Mouse (Mus musculus) left cerebral cortex, adult 18-20 months (tissue): ENCODE measurements around the gene Pax5. TPM values are rescaled to one million over a fixed set of nuclear protein-coding genes. Genes with fewer than 3 reads are reported as not detected.

Source experiments
- DNase-seq, 2 experiments: peaks; one replicate each; pipeline ENCODE4 v3.0.0; 2021 to 2022; ENCODE audit warnings: low spot score in 2 of 2, mixed read lengths in 1 of 2
- total RNA-seq, 2 experiments: library from RNA; stranded (reverse); gene quantifications; 2 replicates each; pipeline ENCODE4 v1.2.3; 2021

The Pax5 gene
- total RNA-seq, 2 experiments from 2014 or later = 0.84 TPM; not detected in 1

GRCm38 (mm10) chr4:44551470-44551869 is 158.8 kb downstream of the Pax5 start:
- DNase-seq = no peak

DNA sequence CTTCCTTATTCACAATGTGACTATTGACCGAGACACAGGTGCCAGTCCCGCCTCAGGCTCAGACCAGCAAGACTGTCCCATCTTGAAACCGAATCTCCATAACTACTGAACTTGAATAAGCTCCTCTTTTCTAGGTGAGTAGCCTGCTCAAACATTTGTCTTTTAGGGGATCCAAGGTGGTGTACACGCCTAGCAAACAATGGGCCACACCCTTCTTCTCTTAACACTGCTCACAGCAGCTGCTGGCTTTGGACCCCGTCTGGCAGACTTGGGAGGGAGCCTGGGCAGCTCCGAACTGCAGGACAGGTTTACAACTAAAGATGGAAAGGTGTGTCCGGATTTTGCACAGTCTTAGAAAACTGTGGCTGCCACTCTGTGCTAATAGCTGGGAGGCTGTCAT is 161.3 kb downstream of the Pax5 start:
- no peak for DNase-seq

- DNase-seq = no peak
These were observed 164.6 kb downstream of the Pax5 start for GRCm38 (mm10) chr4:44545669-44546068.

GRCm38 (mm10) chr4:44544495-44544894 is 165.8 kb downstream of the Pax5 start:
- DNase-seq = no peak

DNA sequence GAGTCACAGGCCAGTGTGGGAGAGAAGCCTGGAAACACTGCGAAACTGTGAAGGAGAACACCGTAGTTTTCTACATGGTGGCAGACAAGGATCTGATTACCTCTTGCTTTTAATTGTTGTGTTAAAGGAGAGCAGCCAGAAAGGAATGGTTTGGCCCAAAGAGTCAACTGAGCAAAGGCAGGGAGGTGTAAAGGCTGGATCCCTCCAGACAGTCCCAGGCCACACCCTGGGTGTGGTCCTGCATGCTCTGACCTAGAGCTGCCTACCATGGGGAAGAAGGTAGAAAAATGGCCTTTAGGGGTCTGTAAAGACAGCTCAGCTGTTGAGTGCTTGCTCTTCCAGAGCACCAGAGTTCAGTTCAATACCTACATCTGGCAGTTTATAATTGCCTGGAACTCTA is 166.4 kb downstream of the Pax5 start:
- no peak for DNase-seq

DNA sequence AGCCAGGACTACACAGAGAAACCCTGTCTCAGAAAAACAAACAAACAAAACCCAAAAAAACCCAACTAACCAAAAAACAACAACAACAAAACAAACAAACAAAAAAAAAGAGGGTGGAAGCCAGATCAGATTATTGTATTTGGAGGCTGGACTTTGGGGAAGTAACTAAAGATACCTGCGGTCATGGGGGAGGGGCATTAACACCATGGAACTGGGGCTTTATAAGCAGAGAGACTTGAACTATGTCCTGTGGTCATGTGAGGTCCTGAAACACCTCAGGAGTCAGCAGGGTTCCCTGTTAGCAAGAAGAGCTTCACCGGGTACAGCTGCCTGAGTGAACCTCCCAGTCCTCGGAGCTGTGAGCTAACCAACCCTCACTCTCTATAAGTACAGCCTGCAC is 168.2 kb downstream of the Pax5 start:
- DNase-seq = no peak

- no peak for DNase-seq
These were observed 171.8 kb downstream of the Pax5 start for GRCm38 (mm10) chr4:44538488-44538887.

DNA sequence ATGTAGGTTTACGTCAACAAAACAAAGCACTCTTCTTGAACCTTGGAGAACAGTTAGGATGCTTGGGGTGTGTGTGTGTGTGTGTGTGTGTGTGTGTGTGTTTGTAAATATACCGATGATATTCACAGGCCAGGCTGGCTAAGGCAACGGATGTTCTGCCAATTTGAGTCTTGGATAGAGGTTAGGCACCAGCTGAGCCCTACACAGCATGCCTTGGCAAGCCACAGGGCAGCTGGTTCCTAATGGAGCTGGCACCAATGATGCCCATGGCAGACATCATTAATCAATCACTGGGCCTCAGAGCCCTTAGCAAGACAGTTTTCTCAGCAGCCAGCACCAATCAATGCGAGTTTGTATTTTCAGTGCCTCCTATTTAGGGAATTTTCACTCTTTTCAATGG is 173.5 kb downstream of the Pax5 start:
- DNase-seq = no peak

DNA sequence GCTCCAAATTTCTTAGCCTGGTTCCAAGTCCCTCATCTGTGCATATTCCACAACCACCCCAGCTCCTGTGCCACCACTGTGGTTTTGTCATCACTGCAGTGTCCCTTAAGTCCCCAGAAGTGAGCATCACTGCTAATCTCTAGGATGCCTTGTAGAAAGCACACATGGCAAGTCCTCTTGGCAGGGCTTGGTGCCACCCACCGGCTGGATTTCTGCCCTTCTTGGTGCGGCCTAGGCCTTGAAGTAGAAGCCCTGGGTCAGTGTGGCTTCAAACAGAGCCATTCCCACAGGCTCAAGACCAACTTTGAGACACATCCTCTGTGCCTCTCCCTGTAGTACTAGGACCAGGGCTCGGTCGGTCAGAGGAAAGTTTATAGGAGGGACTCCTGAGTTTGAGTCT is 174.6 kb downstream of the Pax5 start:
- DNase-seq = no peak

DNA sequence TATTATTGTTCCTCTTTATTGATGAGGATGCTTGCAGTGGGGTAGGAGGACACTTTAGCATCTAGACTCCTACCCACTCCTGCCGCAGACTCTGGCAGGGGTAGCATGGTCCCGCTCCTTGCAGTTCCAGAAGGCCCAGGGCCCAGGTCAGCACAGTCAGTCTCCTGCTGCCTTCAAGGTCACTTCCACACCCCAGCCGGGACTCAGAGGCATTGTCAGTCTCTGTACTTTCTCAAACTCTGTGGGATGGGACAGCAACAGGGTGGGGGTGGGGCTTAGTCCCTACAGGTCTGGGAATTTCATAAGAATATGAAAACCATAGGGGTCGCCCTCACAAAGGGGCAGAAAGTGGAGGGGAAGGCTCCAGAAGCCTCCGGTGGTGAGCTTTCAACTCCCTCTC is 177.0 kb downstream of the Pax5 start:
- no peak for DNase-seq

DNA sequence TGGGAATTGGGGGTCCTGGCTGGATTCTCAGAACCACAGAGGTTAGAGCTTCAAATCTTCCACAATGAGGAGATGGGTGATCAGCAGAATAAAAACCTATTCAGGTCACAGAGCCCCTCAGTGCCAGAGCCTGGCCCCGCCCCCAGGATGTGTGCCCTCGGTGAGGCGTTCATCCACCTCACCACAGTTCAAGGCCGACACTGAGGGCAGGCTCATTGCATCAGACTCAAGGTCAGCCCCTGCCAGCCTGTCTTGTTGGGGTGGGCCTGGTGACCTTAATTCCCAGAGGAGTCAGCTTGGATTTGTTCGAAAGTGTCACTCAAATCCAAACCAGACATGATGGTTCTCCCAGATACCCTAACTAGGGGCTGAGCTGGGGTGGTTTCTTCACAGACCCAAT is 177.6 kb downstream of the Pax5 start:
- no peak for DNase-seq

GRCm38 (mm10) chr4:44525336-44525735 is 185.0 kb downstream of the Pax5 start:
- DNase-seq = no peak

- no peak for DNase-seq
These were observed 191.4 kb downstream of the Pax5 start for GRCm38 (mm10) chr4:44518923-44519322.

DNA sequence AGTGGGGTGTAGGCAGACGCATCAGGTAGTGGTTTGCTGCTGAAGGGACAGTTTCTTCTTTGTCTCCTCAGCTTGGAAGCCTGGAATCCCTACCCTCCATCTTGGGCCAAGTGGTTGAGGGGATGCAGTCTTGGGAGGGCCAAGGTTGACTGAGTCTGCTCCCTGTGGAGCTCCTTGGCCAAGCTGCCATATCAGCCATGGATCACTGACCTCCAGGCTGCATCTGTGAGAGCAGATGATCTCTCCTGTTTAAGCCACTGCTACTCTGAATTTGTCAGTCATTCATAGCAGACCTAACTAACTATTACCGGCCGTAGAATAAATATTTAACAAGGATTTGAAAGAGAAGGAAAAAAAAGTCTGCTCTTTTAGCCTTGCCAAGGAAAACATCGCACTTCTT is 196.3 kb downstream of the Pax5 start:
- DNase-seq = no peak

DNA sequence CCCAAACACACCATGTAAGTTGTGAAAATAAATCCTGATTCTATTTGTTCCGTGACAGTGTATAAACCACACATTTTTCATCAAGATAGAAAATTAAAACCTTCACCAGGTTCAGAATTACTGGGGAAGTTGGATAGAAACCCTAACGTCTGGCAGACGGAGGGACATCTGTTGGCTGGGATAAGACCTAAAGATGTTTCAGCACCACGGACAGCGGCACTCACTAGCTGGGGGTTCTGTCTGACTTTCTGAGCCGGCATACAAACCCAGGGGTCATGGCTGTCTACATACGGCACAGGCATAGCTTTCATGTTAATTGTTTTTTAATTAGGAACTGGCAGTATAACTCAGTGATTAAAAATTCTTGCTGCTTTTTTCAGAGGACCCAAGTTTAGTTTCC is 198.6 kb downstream of the Pax5 start:
- DNase-seq = no peak

DNA sequence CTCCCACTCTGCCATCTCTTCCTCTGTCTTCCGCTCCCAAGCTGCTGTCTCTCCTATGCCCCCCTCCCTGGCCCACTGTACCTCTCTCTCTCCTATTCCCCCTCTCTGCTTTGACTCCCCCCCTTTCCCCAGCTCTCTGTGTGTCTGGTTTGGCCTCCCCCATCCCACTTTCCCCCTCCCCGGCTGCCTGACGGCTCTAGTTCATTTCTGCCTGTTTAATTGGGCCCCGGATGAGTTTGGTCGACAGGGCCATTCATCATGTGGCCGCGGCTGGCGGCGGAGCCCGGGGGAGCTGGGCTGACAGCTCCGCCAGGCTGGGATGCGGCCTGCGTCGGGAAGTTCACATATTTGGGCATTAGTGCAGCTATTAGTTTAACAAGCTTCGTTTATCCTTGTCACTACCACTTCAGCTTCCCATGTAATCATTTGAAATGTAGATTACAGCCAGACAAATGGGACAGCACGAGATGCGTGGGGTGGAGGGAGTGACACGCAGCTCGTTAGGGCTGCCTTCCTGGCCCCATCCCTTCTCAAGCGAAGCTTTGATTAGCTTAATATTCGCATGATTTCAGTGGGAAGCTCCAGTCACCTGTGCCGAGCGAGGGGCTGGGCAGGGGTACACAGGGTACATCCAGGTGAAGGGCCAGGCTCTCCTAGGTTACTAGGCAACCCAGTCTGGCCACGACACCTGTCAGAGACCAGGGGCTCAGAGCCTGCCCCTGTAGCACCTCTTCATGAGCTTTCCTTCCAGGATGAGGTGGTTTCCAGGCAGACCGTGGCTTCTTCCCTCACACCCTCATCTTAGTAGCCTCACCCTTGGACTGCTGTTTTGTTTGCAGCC is 201.7 kb downstream of the Pax5 start:
- no peak for DNase-seq

DNA sequence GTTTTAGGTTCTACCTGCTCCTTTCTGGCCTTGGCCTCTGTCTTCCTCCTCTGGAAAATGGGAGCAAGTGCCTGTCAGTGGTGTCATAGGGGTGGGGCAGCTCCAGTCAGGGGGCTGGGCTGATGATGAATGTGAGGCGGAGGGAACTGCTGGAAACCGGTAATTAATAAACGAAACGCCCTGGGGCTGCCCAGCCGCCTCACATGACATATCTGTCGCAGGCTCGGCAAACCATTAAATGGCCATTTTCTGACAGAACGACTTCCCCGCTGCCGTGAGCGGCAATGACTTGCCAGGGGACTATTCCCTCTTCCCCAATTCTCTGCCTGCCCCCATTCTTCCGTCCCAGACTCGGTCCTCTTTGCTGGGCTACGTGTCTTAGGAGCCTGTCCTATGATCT is 202.4 kb downstream of the Pax5 start:
- no peak for DNase-seq

GRCm38 (mm10) chr4:44504998-44505397 is 205.3 kb downstream of the Pax5 start:
- no peak for DNase-seq

- no peak for DNase-seq
These were observed 208.0 kb downstream of the Pax5 start for GRCm38 (mm10) chr4:44502196-44502867.

GRCm38 (mm10) chr4:44498156-44498555 is 212.1 kb downstream of the Pax5 start:
- no peak for DNase-seq

DNA sequence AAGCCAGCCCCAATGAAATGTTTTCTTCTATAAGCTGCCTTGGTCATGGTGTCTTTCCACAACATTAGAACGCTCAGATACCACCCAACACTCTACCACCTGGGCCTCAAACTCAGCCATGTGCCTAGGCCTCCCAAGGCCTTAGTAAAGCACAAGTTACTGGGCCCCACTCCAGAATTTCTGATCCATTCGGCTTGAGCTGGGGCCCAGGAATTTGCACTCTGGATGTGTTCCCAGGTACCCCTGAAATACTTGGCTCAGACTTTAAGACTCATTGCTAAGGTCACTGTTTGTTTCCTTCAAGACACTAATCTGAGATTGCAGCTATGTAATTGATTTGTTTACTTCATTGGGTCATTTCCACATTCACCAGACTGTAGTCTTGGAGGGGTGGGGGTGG is 214.5 kb downstream of the Pax5 start:
- DNase-seq = no peak

- no peak for DNase-seq
These were observed 216.5 kb downstream of the Pax5 start for GRCm38 (mm10) chr4:44493756-44494155.

GRCm38 (mm10) chr4:44490872-44491271 is 219.4 kb downstream of the Pax5 start:
- DNase-seq = no peak
